Mouse (Mus musculus) left cerebral cortex, postnatal 25 days (tissue): ENCODE results near the gene Pbdc1. TPM values are rescaled to one million over a fixed set of nuclear protein-coding genes. Genes with fewer than 3 reads are reported as not detected.

ENCODE experiments used
- total RNA-seq, 2 experiments: library from RNA; stranded (reverse); gene quantifications; 2 replicates each; pipeline ENCODE4 v1.2.3; 2021

Pbdc1 gene
- total RNA-seq, 2 experiments from 2014 or later, result 18.3 to 18.9 TPM

Other genes with a start within 250 kb of the Pbdc1 start
- 1 to 10 TPM; 7.1 to 7.6 TPM for gene Magee2, start 222.5 kb upstream of the Pbdc1 start, total RNA-seq
- gene Magee1, start 40.6 kb downstream of the Pbdc1 start, total RNA-seq, result 100 to 1,000 TPM; 144 to 147 TPM